Mouse (Mus musculus) myocyte (in vitro differentiated cells): ENCODE measurements around the gene Wdfy4. TPM values are rescaled to one million over a fixed set of nuclear protein-coding genes. Genes with fewer than 3 reads are reported as not detected.

Experiments
- H3K27me3 ChIP-seq: one replicate; pipeline ENCODE4 v1.6.1; 2011; ENCODE audit not compliant: control insufficient read depth, insufficient read depth, insufficient read length
- H3K36me3 ChIP-seq: one replicate; pipeline ENCODE4 v1.6.1; 2011; ENCODE audit not compliant: control insufficient read depth, insufficient read depth
- H3K4me2 ChIP-seq: one replicate; pipeline ENCODE4 v1.6.1; 2011; ENCODE audit warnings: low read depth, control low read depth
- H3K4me3 ChIP-seq: one replicate; pipeline ENCODE4 v1.5.1; 2011; ENCODE audit warnings: mild to moderate bottlenecking, control low read depth, moderate library complexity
- H3K79me2 ChIP-seq: one replicate; pipeline ENCODE4 v1.6.1; 2011; ENCODE audit not compliant: control insufficient read depth, insufficient read depth
- H3ac ChIP-seq: one replicate; pipeline ENCODE4 v1.6.1; 2011; ENCODE audit not compliant: control insufficient read depth, insufficient read length
- CEBPB ChIP-seq: IDR thresholded peaks from 2 replicates; pipeline ENCODE4 v1.6.1; 2011; ENCODE audit warnings: mild to moderate bottlenecking, moderate library complexity; ENCODE audit not compliant: poor library complexity, insufficient read depth, severe bottlenecking
- E2F4 ChIP-seq: IDR thresholded peaks from one replicate; pipeline ENCODE4 v1.6.1; 2011; ENCODE audit warnings: mild to moderate bottlenecking, control low read depth, moderate library complexity; ENCODE audit not compliant: insufficient read depth
- MAX ChIP-seq: IDR thresholded peaks from one replicate; pipeline ENCODE4 v1.6.1; 2011; ENCODE audit warnings: low read depth, mild to moderate bottlenecking, control low read depth
- MYOD1 ChIP-seq, 3 experiments: IDR thresholded peaks; one replicate each; pipeline ENCODE4 v1.6.1; 2011; ENCODE audit warnings: control low read depth in 2 of 3, low read depth in 2 of 3, mild to moderate bottlenecking in 2 of 3, moderate library complexity in 1 of 3; ENCODE audit not compliant: insufficient read length in 2 of 3, control insufficient read depth in 1 of 3
- MYOG ChIP-seq, 3 experiments: IDR thresholded peaks; one replicate each; pipeline ENCODE4 v1.6.1; 2011; ENCODE audit warnings: control low read depth in 2 of 3, low read depth in 2 of 3, mild to moderate bottlenecking in 2 of 3; ENCODE audit not compliant: insufficient read length in 2 of 3, control insufficient read depth in 1 of 3, insufficient read depth in 1 of 3
- POLR2A ChIP-seq: IDR thresholded peaks from one replicate; pipeline ENCODE4 v1.6.1; 2011; ENCODE audit warnings: low read depth, mild to moderate bottlenecking, control low read depth, moderate library complexity; ENCODE audit not compliant: insufficient read length
- POLR2AphosphoS2 ChIP-seq: IDR thresholded peaks from one replicate; pipeline ENCODE4 v1.6.1; 2011; ENCODE audit warnings: low read depth, control low read depth; ENCODE audit not compliant: insufficient read length
- REST ChIP-seq: IDR thresholded peaks from one replicate; pipeline ENCODE4 v1.6.1; 2011; ENCODE audit warnings: mild to moderate bottlenecking, control low read depth, moderate library complexity; ENCODE audit not compliant: insufficient read depth, insufficient read length
- SRF ChIP-seq: IDR thresholded peaks from one replicate; pipeline ENCODE4 v1.6.1; 2011; ENCODE audit warnings: low read depth; ENCODE audit not compliant: control insufficient read depth, insufficient read length
- TCF12 ChIP-seq: IDR thresholded peaks from one replicate; pipeline ENCODE4 v1.6.1; 2011; ENCODE audit warnings: mild to moderate bottlenecking, control low read depth; ENCODE audit not compliant: poor library complexity, insufficient read depth, severe bottlenecking
- TCF3 ChIP-seq: IDR thresholded peaks from one replicate; pipeline ENCODE4 v1.6.1; 2011; ENCODE audit warnings: low read depth, control low read depth; ENCODE audit not compliant: insufficient read length
- USF1 ChIP-seq: IDR thresholded peaks from one replicate; pipeline ENCODE4 v1.6.1; 2011; ENCODE audit warnings: low read depth, mild to moderate bottlenecking, control low read depth, moderate library complexity
- polyA plus RNA-seq: library from polyadenylated mRNA; unstranded; fragments of >200 nt; fragmentation: generic; extraction: Trizol; gene quantifications from one replicate; pipeline ENCODE4 v1.2.1, GENCODE M21; 2012; ENCODE audit warnings: missing spikeins

The Wdfy4 gene
- polyA plus RNA-seq, 1 experiment: 0.04 TPM

GRCm38 (mm10) chr14:32917919-32918318 lies 267.4 kb downstream of the Wdfy4 start:
- Histone ChIP-seq H3K36me3 (no peaks in the 10 kb centered on the region), H3K27me3 (peaks cover 6% of the 10 kb centered on the region)
- no peak for TF ChIP-seq MAX
- no peak for TF ChIP-seq USF1
- no peak for TF ChIP-seq CEBPB
- no peak for TF ChIP-seq MYOG (IDR thresholded peaks at IDR 0.05; ENCODE audit: control insufficient read depth in 1 of 3, insufficient read depth in 1 of 3, insufficient read length in 2 of 3, low read depth in 2 of 3)
- TF ChIP-seq MYOD1 (IDR thresholded peaks at IDR 0.05; ENCODE audit: control insufficient read depth in 1 of 3, insufficient read length in 2 of 3, low read depth in 2 of 3): no peak
- TF ChIP-seq TCF12: no peak
- no peak for TF ChIP-seq REST
- TF ChIP-seq POLR2AphosphoS2: no peak
- TF ChIP-seq SRF: no peak
- TF ChIP-seq TCF3: no peak
- TF ChIP-seq E2F4: no peak
- TF ChIP-seq POLR2A: no peak

DNA sequence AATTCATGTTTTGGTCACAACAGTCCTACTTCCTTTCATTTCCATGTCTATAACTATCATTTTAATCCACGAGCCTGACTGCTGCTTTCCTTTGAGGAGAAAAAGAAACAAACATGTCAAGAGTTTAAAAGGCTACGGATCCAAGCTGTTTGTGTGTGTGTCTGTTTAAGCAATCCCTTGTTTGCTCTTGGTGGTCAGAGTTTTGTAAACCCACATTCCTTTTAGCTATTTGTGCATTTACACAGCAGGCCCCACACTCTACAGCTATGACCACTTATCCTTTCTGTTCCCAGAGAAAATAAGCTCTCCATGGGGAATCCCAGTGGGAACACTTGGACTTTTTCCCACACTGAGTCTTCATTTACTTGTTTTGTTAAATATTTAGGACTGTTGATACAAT lies 269.9 kb downstream of the Wdfy4 start:
- Histone ChIP-seq H3K27me3 (peaks cover 6% of the 10 kb centered on the region), H3K79me2 (no peaks in the 10 kb centered on the region), H3K4me3 (no peak overlapping the region), H3K4me2 (no peak overlapping the region), H3K36me3 (no peaks in the 10 kb centered on the region), H3ac (no peak overlapping the region)
- TF ChIP-seq E2F4 (no peak), POLR2AphosphoS2 (no peak), TCF3 (no peak), SRF (no peak), MYOG (IDR thresholded peaks at IDR 0.05; ENCODE audit: control insufficient read depth in 1 of 3, insufficient read depth in 1 of 3, insufficient read length in 2 of 3, low read depth in 2 of 3) (no peak), USF1 (no peak), MYOD1 (IDR thresholded peaks at IDR 0.05; ENCODE audit: control insufficient read depth in 1 of 3, insufficient read length in 2 of 3, low read depth in 2 of 3) (no peak), POLR2A (no peak), CEBPB (no peak)

More at GRCm38 (mm10) chr14:32917919-32918318, 267.4 kb downstream of the Wdfy4 start:
- H3ac ChIP-seq: no peak overlapping the region
- H3K4me3 ChIP-seq: no peak overlapping the region
- no peak overlapping the region for H3K4me2 ChIP-seq
- H3K79me2 ChIP-seq: no peaks in the 10 kb centered on the region

- H3ac ChIP-seq: no peak overlapping the region
- no peaks in the 10 kb centered on the region for H3K79me2 ChIP-seq
- H3K4me2 ChIP-seq: no peak overlapping the region
- no peaks in the 10 kb centered on the region for H3K27me3 ChIP-seq
- H3K36me3 ChIP-seq: no peaks in the 10 kb centered on the region
- TF ChIP-seq CEBPB (no peak), MAX (no peak)
- H3K4me3 ChIP-seq: no peak overlapping the region
Observed at GRCm38 (mm10) chr14:32911187-32911586, 274.1 kb downstream of the Wdfy4 start.

Other genes with a start within 250 kb of the Wdfy4 start
- gene Lrrc18, start 194.1 kb downstream of the Wdfy4 start, polyA plus RNA-seq: not detected
- 53.3 TPM for gene Arhgap22, start 28.5 kb upstream of the Wdfy4 start, polyA plus RNA-seq